Mouse (Mus musculus) myocyte (in vitro differentiated cells): ENCODE measurements around the gene B4galt4.

Experiments used
- E2F4 ChIP-seq: IDR thresholded peaks from one replicate; pipeline ENCODE4 v1.6.1; 2011; ENCODE audit warnings: mild to moderate bottlenecking, control low read depth, moderate library complexity; ENCODE audit not compliant: insufficient read depth
- MAX ChIP-seq: IDR thresholded peaks from one replicate; pipeline ENCODE4 v1.6.1; 2011; ENCODE audit warnings: low read depth, mild to moderate bottlenecking, control low read depth
- MYOG ChIP-seq, 3 experiments: IDR thresholded peaks; one replicate each; pipeline ENCODE4 v1.6.1; 2011; ENCODE audit warnings: control low read depth in 2 of 3, low read depth in 2 of 3, mild to moderate bottlenecking in 2 of 3; ENCODE audit not compliant: insufficient read length in 2 of 3, control insufficient read depth in 1 of 3, insufficient read depth in 1 of 3
- POLR2A ChIP-seq: IDR thresholded peaks from one replicate; pipeline ENCODE4 v1.6.1; 2011; ENCODE audit warnings: low read depth, mild to moderate bottlenecking, control low read depth, moderate library complexity; ENCODE audit not compliant: insufficient read length
- TCF12 ChIP-seq: IDR thresholded peaks from one replicate; pipeline ENCODE4 v1.6.1; 2011; ENCODE audit warnings: mild to moderate bottlenecking, control low read depth; ENCODE audit not compliant: poor library complexity, insufficient read depth, severe bottlenecking

DNA sequence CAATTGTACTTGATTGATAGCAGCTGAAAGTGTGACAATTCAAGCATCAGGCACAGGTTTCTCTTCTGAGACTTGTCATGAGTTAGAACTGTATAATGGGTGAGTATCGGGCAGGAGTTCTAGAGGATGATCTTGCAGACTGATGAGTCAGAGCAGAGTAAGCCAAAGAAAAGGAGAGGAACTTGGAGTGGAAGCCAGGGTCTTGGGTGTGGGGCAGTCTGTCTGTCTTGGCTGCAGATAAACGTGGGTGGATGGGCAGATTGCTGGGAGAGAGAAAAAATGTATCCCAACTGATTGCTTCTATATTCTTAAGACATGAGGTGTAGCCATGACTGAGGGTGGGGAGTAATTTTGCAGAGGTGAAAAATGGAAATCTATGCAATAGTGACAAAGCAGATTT, 39.9 kb downstream of the B4galt4 start:
- TF ChIP-seq TCF12: no peak
- no peak for TF ChIP-seq POLR2A
- no peak for TF ChIP-seq MAX
- TF ChIP-seq E2F4: no peak
- no peak for TF ChIP-seq MYOG (IDR thresholded peaks at IDR 0.05; ENCODE audit: control insufficient read depth in 1 of 3, insufficient read depth in 1 of 3, insufficient read length in 2 of 3, low read depth in 2 of 3)
